Mouse (Mus musculus): ENCODE results near the gene Ripk1.
"Not testable (repeated sequence)": the region's sequence is repeated elsewhere in the genome, so short reads cannot be mapped to it uniquely, and the experiment has no call there.

Ripk1 gene

DNA sequence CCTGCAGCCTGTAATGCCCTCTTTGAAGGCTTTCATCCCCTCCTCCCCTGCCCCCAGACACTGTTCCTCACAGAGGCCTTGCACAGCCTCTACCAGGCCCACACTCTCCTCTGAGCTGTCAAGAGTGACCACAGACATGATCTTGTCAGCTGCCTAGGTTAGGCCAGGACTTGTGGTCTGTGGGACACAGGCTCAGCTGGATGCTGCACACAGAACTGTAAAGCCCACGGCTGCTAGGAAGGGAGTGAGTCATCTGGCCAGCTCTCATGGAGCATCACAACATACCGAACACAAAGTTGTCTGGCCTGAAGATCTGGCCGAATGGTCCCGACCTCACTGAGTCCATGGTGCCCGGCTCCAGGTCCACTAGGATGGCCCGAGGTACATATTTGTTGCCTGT is 73.7 kb downstream of the Ripk1 start:
- not testable (repeated sequence) for DNase-seq (ENCODE audit: low spot score in 2 of 2)

DNA sequence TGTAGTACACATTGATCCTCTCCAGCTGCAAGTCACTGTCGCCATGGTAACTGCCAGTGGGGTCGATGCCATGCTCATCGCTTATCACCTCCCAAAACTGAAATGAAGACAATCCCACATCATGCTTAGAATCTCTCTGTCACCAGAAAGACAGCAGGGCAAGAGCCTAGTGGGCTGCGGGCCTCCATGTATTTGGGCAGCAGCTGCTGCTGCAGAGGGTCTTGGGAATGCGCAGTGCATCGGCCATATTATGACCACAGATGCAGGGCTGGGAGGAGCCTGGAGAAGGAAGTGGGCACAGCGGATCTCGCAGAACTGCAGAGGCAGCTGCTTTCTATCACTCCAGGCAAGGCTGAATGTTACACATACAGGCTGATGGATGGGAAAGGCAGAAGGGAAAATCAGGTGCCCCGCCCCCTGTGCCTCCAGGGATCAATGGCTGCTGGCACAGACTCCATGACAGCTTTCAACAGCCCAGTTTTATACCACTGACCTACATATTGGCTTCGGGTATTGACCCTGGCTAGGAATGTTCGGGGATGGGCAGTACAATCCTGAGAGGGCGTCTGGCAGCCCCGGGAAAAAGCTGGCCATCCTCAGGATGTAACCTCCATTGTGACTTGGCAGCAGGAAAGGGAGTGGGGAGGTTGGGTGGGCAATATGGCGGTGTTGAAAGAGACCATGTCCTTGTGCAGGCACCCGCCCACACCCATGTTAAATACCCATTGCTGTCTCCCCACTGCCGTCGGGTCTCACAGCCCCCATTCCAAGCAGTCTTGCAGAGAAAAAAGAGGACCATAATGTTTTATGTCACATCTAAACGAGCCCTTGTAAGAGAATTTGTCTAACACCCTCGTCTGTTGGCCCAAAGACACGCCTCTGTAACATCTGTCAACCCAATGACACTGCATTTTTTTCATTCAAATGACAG is 74.7 kb downstream of the Ripk1 start:
- DNase-seq (ENCODE audit: low spot score in 2 of 2) = no peak

GRCm38 (mm10) chr13:34077492-34078271 is 75.5 kb downstream of the Ripk1 start, which contains the start of gene Tubb2a:
Tubb2a (minus strand) TSS chr13:34078007.
- DNase-seq (ENCODE audit: low spot score in 2 of 2) = peak; percentile 93

DNA sequence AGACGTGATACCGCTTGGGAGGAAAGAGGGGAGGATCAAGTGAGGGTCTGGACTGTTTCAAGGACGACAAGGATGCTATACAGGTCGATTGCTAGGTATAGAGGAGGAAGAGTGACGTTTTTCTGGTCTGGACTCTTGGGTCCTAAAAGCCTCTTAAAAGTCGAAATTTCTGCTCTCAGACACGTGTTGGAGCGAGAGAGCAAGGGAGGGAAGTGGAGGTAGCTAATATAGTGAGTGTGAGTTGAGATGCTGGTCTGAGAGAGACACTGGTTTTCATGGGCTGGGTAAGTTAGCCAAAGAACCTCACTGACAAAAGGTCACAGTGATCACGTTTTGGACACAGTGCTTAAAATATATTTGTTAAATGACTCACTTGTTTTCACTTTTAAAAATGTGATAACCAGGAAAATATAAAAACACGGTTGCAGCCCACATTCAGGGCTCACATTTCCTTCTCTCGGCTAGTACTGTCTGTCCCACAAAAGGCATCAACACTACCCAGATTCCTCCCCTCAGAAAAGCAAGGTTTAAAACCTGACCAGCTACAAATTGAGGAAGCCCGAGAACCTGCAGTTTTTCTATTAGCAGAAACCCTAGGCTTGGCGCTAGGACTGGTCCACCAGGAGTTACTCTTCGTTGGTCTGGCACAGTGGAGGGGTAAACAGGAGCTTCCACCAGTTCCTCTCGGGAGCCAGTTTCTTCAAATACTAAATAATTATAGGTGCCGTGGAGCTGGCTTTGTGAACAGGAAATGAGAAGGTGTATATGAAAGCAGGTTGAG is 76.5 kb downstream of the Ripk1 start:
- DNase-seq (ENCODE audit: low spot score in 2 of 2) = no peak

- DNase-seq (ENCODE audit: low spot score in 2 of 2) = no peak
Observed at GRCm38 (mm10) chr13:34079801-34080200, 77.6 kb downstream of the Ripk1 start.

- DNase-seq (ENCODE audit: low spot score in 2 of 2) = no peak
Observed at GRCm38 (mm10) chr13:34081926-34082325, 79.8 kb downstream of the Ripk1 start.

- peak in 1 of 2 experiments; percentile 68 for DNase-seq (ENCODE audit: low spot score in 2 of 2)
Observed at GRCm38 (mm10) chr13:34084026-34084750, 82.0 kb downstream of the Ripk1 start.

Measured in urinary bladder, adult 18-20 months (tissue).